Mouse (Mus musculus): Measurements from ENCODE around the gene Clasp2.

Gene Clasp2

DNA sequence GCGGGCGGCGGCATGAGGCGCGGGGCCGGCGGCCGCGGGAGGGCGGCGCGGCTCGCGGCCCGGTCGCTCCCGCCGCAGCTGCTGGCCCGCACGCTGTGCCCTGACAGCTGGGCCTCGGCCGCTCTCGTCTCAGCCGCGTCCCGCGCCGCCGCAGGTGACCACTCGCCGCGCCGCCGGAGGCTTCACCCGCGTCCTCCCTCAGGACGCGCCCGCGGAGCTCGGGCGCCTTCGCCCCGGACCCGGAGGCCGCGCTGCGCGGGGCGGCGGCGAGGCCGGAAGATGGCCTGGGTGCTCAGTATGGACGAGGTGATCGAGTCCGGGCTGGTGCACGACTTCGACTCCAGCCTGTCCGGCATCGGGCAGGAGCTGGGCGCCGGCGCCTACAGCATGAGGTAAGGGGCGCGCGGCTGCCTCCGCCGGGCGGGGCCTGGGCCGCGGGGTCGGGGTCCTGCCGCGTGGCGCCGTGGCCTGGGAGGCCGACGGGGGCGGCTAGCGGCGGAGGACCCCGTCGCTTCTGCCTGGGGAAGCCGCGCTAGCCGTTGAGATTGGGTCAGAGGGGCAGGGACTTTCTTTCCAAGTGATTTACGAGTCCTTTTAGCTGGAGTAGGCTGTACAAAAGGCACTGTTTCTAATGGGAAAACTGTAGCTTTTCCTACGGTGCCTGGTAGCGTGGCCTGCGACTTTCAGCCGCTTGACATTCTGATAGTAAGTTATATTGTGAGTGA is 190.3 kb downstream of the Clasp2 start:
- no peak for DNase-seq (ENCODE audit: low read depth)

DNA sequence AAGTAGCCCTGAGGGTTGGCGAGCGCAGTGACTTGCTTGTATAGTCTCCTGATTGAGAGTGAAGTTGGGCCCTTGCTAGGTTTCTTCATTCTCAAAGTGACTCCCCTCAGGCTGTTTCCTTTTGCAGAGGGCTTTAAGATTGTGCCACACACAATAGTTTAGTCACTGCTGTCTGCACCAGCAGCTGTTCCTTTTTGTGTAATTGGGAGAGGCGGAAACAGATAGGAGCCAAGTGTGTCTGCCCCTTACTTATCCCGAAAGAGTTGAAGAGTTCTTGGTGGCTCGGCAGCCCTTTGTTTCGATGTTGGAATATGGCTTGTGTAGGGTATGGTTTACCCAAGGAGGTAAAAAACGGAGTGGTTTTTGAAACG is 190.8 kb downstream of the Clasp2 start:
- peak; percentile 44 for DNase-seq (ENCODE audit: low read depth)

DNA sequence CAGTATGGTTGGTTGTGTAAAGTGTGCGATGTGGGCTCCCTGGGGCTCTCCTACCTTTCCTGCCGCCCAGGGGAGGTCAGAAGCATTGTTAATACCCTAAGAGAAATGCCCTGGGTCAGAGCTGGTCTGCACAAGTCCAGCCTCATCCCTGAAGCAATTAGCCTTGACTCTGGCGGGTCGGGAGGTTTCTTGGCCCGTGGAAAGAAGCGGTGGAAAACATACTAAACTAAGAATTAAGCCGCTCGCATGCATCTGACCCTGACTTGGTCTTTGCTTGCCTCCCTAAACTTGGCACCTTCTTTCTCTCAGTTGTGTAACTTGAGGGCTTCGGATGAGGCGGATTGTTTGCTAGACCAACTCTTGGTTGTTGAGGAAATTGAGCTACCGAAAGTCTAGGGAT is 191.2 kb downstream of the Clasp2 start:
- no peak for DNase-seq (ENCODE audit: low read depth)

DNA sequence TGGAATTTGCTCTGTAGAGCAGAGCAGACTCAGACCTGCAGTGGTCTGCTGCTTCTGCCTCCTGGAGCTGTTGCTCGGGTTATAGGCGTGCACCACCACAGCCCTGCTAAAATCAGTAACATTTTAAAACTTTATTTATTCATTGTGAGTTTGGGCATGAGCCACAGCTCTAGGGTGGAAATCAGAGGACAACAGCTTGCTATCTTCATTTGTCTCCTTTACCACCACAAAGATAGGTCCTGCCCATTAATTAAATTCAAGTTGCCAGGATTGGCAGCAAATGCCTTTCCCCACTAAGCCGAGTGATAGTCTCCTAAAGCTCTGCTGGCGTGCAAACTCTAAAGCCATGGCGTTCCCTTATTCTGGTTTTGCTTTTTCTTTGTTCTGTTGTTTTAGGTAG is 194.4 kb downstream of the Clasp2 start:
- peak; percentile 34 for DNase-seq (ENCODE audit: low read depth)

DNA sequence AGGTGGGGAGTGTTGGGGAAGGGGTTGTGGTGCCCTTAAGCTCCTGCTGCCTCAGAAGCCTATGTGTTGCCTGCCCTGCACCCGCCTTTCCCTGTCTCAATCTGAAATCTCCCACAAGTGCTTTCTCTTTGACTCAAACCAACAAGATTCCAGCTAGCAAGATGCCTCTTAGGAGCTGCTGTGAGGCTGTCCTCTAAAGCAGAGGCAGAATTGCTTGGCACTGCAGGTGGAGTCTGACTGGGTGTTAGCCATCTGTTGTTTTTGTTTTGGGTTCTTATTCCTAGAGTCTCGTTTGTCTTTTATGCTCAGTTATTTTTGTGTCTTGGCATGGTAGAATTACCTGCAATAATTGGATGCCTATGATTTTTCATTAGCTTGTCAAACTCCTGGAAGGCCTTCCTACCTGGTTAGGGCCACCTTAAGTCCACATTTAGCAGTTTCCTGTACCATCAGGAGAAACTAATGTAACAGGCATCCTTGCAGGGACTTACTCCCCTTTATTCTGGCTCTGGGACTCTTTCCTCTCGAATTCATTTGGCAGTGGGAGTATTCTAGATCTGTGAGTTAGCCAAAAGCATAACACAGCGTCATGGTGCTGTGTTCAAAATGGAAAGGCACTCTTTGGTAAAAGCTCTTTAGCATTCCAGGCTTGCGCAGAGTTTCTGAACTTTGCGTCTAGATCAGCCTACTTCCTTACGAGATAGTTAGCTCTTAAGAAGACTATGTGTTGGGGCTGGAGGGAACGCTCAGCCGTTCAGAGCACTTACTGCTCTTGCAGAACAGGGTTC is 198.0 kb downstream of the Clasp2 start:
- no peak for DNase-seq (ENCODE audit: low read depth)

DNA sequence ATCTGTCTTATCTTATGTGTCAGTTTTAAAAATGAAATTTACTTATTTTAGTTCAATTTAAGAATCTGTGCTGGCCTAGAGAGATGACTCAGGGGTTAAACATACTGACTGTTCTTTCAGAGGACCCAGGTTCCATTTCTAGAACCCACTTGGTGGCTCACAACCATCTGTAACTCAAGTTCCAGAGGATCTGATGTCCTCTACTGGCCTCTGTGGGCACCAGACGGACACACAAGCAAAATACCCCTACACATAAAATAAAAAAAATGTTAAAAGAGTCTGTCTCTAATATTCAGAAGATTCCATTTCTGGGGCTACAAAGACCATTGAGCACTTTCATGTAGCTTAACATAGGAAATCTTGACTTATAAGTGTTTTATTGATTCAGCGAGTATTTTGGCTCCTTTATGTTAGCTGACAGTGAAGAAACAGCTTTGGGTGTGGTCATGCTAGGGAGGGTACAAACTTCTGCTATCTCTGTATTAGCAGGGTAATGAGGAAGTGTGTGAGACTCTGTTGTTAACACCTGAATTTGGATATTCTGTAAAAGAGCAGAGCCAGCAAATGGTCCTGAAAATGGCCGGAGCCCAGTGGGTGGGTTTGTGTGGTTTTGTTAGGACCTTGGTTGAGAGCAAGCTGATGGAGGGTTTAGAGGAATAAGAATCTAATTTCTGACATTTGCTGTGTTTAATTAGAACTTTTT is 200.0 kb downstream of the Clasp2 start:
- peak; percentile 61 for DNase-seq (ENCODE audit: low read depth)

DNA sequence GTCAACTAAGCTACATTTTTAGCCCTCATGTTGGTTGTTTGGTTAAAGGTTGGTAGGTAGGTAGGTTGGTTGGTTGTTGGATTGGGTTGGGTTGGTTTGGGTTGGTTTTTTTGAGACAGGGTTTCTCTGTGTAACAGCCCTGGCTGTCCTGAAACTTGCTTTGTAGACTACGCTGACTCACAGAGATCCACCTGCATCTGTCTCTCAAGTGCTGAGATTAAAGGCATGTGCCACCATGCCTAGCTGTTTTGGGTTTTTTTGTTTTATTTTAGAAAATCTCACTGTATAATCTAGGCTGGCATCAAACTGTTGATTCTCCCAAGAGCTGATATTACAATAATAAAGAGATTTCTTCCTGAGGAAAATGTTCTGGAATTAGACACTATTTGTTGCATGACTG is 202.1 kb downstream of the Clasp2 start:
- no peak for DNase-seq (ENCODE audit: low read depth)

DNA sequence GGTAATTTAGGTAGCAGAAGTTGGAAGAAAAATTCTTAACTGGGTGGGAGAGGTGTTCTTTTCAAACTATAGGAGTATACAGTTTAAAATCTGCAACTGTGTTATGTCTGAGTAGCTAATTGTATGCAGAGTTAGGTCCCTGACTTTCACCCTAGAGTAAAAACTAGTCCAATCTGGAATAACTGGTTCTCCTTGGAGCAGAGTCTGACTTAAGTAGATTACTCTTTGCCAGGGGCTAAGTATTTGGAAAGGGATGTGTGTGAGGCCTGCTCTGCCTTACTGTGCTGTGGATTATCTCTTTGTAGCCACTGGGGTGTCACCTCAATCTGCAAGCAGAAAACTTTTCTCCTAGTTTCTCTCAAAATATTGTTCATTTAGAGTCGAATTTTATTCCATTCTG is 205.9 kb downstream of the Clasp2 start:
- no peak for DNase-seq (ENCODE audit: low read depth)

DNA sequence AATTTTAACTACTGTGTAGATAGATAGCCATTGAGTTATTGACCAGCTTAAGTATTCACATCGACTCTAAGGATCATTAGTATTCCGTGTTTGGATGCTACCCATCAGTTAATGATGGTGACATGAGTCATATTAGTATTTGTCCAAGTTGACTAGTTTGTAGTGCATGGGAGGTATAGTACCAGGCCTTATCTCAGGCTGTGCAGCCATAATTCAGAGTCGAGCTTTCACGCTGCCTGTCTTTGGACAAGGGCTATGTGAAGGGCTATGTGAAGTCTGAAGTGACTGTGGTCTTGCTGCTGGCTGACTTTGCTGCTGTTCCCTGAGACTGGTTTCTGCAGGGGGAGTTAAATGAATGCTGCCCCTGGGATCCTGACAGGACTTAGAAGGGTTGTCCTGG is 216.5 kb downstream of the Clasp2 start:
- DNase-seq (ENCODE audit: low read depth), result no peak

DNA sequence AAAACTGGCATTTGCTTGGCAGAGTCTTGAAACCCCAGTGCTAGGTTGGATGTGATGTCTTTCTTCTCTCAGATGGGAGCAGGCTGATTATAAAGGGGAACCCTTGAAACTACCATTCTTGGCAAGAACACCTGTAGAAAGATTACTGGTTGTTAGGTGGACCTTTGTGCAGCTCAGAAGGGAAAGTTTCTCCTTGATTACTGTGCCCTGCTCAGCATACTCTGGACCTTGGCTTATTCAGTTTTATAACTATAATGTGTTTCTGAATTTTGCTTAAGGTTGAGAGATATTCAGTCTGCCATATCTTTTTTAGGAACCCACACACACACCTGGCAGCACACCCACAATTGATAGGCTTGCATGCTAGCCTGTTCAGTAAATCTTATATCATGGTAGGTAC is 222.4 kb downstream of the Clasp2 start:
- no peak for DNase-seq (ENCODE audit: low read depth)

DNA sequence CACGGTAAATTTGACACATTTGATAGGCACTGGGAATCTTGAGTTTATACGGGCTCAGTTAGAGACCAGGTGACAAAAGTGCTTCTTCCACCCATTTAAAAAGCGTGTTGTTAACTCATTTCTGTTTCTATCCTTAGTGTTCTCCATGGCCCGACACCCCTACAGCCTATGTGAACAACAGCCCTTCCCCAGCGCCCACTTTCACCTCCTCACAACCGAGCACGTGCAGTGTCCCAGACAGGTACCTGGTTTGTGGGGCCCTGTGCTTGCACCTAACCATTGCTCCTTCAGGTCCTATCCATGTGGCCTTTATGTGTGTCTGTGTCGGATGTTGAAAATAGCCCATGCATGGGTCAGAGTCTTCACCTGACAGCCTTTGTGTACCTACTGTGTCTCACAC is 223.1 kb downstream of the Clasp2 start:
- no peak for DNase-seq (ENCODE audit: low read depth)

DNA sequence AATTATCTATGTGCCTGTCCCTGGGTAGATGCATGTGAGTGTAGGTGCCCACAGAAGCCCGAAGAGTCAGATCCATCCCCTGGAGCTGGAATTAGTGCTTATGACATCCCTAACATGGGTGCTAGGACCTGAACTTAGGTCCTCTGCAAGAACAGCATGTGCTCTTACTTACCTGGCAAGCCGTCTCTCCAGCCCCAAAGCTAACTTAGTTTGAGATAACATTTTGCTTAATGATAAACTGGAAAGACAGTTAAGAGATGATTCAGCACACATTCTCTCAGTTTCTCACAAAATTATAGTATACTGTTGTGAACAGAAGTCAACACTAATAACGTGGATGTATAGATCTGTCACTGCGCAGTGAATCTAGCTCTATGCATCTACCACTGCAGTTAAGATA is 225.6 kb downstream of the Clasp2 start:
- no peak for DNase-seq (ENCODE audit: low read depth)

DNA sequence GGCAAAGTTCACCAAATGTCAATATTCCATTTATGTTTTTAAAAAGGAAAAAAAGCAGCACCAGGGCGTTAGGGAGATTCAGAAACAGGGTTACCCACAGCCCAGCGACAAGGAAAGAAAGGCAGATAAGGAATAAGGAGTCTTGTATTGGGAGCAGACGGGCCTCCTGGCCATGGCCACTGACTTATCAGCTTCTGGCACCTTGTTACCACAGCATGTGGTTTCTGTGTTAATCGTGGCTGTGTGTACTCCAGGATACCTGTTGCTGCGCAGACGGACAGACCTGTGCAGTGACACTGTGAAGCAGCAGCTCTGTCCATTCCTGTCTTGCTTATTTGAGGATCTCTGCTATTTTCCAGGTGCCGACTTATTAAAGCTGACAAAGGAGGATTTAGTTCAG is 227.7 kb downstream of the Clasp2 start:
- DNase-seq (ENCODE audit: low read depth), result peak; percentile 93
